Mouse (Mus musculus) embryonic fibroblast, embryonic 13.5 days (primary cell): Measurements from ENCODE around the gene P4ha2. TPM values are rescaled to one million over a fixed set of nuclear protein-coding genes. Genes with fewer than 3 reads are reported as not detected.

Experiments
- H3K27ac ChIP-seq: 2 replicates; pipeline ENCODE4 v1.5.1; 2012; ENCODE audit warnings: low read length, control low read depth, inconsistent platforms; ENCODE audit not compliant: insufficient read depth
- H3K4me1 ChIP-seq: 2 replicates; pipeline ENCODE4 v1.6.1; 2011; ENCODE audit warnings: low read length; ENCODE audit not compliant: control insufficient read depth, insufficient read depth
- H3K4me3 ChIP-seq: 2 replicates; pipeline ENCODE4 v1.5.1; 2011; ENCODE audit warnings: mild to moderate bottlenecking, control low read depth, low read length; ENCODE audit not compliant: insufficient read depth
- CTCF ChIP-seq: IDR thresholded peaks from 2 replicates; pipeline ENCODE4 v1.5.1; 2011; ENCODE audit warnings: mild to moderate bottlenecking, control low read depth, low read length, moderate library complexity, borderline replicate concordance; ENCODE audit not compliant: insufficient read depth
- POLR2A ChIP-seq: IDR thresholded peaks from 2 replicates; pipeline ENCODE4 v1.6.1; 2011; ENCODE audit warnings: low read depth, mild to moderate bottlenecking, control low read depth, low read length, moderate library complexity
- polyA plus RNA-seq: library from polyadenylated mRNA; stranded (reverse); fragments of >200 nt; gene quantifications from 2 replicates; pipeline ENCODE4 v1.2.4, GENCODE M21; 2011; ENCODE audit warnings: low read depth; ENCODE audit not compliant: missing spikeins, insufficient read length

Gene P4ha2
- polyA plus RNA-seq, 1 experiment = 76.7 TPM

DNA sequence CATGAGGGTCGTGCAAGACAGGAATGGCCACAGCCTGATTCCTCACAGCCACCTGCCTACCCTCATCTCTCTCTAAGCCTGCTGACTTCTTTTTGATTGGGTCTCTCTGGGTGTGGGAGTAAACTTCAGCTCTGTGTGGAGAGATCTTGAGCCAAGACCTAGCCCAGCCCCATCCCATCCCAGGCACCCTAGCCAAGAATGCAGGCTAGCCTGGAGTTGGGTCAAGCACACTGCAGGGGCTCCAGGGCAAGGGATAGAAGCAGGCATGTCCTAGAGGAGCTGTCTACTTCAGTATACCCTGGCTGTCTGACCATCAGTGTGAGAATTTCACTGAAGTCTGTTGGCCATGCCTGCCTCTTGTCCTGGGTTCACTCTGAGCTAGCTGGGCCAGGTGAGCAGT is 40.4 kb upstream of the P4ha2 start:
- Histone ChIP-seq H3K4me1 (peaks cover 28% of the 10 kb centered on the region), H3K27ac (no peak overlapping the region), H3K4me3 (no peak overlapping the region)
- TF ChIP-seq CTCF (no peak), POLR2A (no peak)

DNA sequence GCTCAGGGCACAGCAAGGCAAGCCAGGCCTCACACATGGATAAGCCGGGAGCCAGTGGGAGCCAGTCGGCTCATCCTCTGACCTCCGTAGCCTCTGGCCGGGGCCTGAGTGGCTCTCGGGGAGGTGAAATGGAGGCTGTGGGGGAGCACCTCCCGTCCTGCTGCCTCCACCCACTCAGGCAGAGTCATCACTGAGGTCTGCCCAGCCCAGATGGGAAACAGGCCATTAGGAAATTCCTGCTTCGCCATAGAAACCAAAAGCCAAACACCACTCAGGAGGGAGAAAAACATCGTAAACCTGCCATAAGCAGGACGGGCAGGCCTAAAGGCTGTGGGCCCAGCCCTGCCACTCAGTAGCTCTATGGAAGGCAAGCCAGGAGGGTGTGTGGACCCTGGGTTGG is 39.6 kb upstream of the P4ha2 start:
- peaks cover 28% of the 10 kb centered on the region for H3K4me1 ChIP-seq
- TF ChIP-seq CTCF (no peak), POLR2A (no peak)
- H3K4me3 ChIP-seq = no peak overlapping the region
- H3K27ac ChIP-seq = peak overlapping the region; percentile 14

DNA sequence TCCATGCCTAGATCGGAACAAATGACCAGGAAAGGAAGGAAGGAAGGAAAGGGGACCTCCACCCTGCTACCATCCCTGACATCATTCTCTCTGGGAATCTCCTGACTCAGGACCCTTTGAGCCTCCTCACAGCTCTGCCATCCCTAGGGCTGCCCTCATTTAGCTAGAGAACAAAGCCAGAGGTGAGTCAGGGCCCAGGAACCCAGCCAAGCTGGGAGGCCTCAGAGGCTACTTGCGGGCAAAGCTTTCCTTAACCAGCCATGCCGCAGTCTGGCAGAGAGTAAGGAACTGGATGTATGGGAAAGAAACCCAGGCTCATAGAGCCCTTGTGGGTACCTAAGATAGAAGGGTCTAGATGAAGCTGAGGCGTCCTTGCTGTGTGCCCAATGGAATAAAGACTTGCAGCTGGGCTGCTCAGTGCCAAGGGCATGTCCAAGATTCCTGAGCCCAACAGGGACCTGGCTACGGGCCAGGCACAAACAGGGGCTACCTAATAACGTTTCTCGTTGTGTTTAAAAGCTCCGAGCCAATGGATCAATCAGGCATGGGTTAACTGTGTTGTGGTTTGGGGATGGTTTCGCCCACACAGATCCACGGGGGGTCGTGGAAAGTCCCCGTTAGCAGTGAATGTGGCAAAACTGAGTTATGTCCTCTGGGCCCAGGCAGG is 37.7 kb upstream of the P4ha2 start:
- H3K4me3 ChIP-seq = no peak overlapping the region
- peaks cover 26% of the 10 kb centered on the region for H3K4me1 ChIP-seq
- peak overlapping the region; percentile 81 for H3K27ac ChIP-seq
- no peak for TF ChIP-seq POLR2A
- TF ChIP-seq CTCF = no peak

DNA sequence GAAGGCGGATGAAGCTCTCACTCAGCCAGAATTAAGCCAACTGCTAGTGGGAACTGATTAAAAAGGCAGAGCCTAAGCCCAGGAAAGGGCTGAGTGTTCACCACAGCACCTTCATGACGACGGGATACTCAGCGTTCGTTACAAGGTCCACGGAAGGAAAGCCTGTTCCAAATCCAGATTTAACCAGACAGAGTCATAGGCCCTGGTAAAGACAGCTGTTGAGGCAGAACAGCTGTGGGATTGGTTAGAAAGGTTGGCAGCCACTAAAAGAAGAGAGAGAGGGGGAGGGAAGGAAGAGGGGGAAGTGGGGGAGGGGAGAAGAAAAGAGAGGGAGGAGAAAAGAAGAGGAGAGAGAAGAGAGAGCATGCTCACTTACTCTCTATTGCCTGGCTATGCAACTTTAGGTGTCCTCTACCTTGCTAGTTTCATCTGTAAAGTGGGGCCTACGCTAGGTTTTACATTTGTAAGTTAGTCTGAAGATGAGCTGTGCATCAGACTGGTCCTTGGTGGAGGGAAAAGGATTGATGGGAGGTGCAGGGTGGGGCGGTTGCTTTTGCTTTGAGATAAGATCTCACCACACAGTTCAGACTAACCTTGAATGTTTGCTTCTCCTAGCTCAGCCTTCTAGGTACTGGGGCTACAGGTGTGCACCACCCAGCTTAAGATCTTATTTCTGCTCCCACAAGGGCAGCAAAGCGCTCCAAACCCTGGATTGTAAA is 37.0 kb upstream of the P4ha2 start:
- Histone ChIP-seq H3K27ac (peak overlapping the region; percentile 81), H3K4me1 (peaks cover 20% of the 10 kb centered on the region), H3K4me3 (no peak overlapping the region)
- TF ChIP-seq POLR2A (no peak), CTCF (no peak)

DNA sequence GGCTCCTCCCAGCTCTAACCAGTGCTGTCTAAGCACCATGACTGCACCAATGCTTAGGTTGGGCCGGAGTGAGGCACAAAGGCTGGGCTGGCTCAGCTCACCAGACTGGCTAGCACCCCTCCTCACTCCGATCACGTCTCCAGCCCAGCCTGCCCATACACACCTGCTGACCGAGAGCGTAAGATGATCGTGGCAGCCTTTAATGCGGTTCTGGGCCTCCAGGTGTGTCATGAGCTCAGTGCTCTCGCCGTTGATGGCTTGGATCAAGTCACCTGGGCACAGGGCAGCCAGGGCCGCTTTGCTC is 36.5 kb upstream of the P4ha2 start:
- H3K4me1 ChIP-seq = peaks cover 20% of the 10 kb centered on the region
- H3K4me3 ChIP-seq = no peak overlapping the region
- H3K27ac ChIP-seq = peak overlapping the region; percentile 81
- no peak for TF ChIP-seq CTCF
- no peak for TF ChIP-seq POLR2A

DNA sequence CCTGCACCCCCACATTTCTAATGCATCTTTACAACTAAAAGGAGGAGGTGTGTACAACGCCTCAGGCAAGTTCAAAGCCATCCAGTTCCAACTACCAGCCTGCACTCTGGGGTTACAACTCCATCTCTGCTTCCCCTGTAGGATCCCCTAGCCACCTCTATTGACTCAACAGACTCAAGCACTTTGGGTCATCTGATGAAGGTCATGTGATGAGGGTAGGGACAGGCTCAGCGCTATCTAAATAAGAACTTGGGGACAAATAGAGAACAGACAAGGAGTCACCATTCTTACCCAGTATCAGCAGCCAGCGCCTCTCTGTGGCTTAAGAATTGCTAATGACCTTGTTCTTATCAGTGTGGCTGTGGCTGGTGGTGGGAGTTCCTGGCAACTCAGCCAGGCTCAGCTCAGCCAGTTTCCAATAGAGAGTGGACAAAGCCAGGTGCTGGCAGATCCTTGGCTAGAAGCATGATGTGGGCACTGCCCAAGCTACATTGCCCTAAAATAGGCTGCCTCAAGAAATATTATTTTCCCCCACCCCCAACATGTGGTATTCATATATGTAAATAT is 35.4 kb upstream of the P4ha2 start:
- no peak for TF ChIP-seq POLR2A
- no peak for TF ChIP-seq CTCF
- H3K4me1 ChIP-seq = peaks cover 16% of the 10 kb centered on the region
- H3K4me3 ChIP-seq = no peak overlapping the region
- H3K27ac ChIP-seq = no peak overlapping the region

DNA sequence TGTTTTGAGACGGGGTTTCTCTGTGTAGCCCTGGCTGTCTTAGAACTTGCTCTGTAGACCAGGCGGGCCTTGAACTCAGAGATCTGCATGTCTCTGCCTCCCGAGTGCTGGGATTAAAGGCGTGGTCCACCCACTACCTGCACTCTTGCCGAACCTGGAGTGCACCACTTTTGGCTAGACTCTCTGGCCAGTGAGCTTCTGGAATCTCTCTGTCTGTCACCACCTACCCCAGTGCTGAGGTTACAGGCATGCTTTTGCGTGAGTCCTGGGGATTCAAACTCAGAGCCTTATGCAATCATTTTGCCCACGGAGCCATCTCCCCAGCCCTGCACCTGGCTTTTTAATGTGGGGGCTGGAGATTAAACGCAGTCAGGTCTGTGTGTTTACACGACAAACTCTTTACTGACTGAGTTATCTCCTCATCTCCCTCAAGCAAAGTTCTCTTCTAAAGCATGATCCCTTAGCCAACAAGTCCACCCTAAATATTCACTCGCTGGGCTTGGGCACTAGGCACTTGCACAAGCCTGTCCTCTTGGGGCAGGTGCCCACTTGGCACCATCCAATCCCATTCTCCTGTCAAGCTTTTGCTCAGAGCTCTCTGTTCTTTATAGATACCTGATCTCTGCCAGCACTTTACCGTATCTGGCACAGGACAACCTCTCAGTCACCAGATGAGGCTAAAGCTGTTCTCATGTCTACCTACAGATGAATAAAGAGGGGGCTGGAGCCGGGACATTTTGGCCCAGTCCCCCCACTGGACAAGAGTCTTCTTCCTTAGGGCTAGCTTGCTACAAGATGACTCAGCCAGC is 34.6 kb upstream of the P4ha2 start:
- Histone ChIP-seq H3K27ac (no peak overlapping the region), H3K4me3 (no peak overlapping the region), H3K4me1 (peaks cover 13% of the 10 kb centered on the region)
- TF ChIP-seq CTCF (no peak), POLR2A (no peak)

DNA sequence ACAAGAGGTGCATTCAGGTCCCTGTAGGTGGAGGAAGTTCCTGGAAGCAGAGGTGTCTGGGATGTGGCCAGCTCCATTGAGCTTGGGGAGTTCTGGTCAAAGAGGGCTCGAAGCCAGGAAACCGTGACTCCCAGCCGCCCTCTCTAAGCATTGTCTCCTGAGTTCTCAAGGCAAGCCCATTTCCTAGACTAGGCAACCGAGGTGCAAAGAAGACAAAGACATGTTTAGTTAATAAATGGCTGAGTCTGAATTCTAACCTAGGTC is 34.0 kb upstream of the P4ha2 start:
- H3K4me1 ChIP-seq = peaks cover 13% of the 10 kb centered on the region

DNA sequence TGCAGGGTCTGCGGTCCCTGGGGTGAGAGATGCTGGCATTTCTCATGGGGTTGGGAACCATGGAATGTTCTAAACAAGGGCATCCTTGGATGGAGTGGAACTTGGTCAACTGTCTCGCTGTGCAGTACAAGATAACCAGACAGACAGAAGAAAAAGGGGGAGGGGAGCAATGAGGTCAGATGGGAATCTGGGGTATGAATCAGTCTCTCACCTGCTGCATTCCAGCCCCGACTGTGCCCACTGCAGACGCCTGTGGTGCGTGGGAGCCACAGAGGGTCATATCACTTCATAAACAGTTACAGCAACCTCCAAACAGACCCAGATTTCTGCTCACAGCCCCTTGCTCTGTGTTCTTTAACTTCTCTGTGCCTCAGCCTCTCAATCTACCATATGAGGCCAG is 33.5 kb upstream of the P4ha2 start:
- Histone ChIP-seq H3K4me1 (peaks cover 10% of the 10 kb centered on the region), H3K4me3 (no peak overlapping the region), H3K27ac (no peak overlapping the region)
- TF ChIP-seq CTCF (no peak), POLR2A (no peak)

More for the DNA sequence above, 34.0 kb upstream of the P4ha2 start:
- Histone ChIP-seq H3K27ac (no peak overlapping the region), H3K4me3 (no peak overlapping the region)
- TF ChIP-seq POLR2A = no peak
- TF ChIP-seq CTCF = no peak
